Mouse (Mus musculus): Measurements from ENCODE around the gene Krtcap2.

Krtcap2 gene

GRCm38 (mm10) chr3:89246261-89247100, 715 bp downstream of the Krtcap2 start, which contains the start of gene Trim46:
TSS of gene Trim46 (minus strand) at chr3:89246309.
- DNase-seq (ENCODE audit: low read depth, low spot score) = peak; percentile 94

DNA sequence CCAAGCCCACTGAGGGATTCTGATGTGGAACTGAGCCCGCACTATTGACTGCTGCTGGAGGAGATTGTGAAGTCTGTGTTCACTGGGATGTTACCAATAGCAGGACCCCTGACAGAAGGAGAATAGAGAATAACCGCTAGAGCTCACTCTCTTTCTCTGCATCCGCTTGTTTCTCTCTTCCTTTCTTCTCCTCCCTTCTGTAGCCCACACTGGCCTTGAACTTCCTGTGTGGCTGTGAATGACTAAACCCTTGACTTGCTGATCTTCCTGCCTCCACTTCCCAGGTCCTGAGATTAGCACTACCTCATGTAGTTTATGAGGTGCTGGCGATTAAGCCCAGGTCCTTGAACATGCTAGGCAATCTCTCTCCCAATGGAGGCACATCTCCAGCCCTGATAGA, 1.7 kb downstream of the Krtcap2 start:
- DNase-seq (ENCODE audit: low read depth, low spot score) = no peak

GRCm38 (mm10) chr3:89250435-89251040, 4.8 kb downstream of the Krtcap2 start:
- DNase-seq (ENCODE audit: low read depth, low spot score) = peak; percentile 79

GRCm38 (mm10) chr3:89251365-89251895, 5.7 kb downstream of the Krtcap2 start:
- peak; percentile 78 for DNase-seq (ENCODE audit: low read depth, low spot score)

- no peak for DNase-seq (ENCODE audit: low read depth, low spot score)
Observed at GRCm38 (mm10) chr3:89254994-89255393, 9.2 kb downstream of the Krtcap2 start.

GRCm38 (mm10) chr3:89256177-89256576, 10.4 kb downstream of the Krtcap2 start:
- no peak for DNase-seq (ENCODE audit: low read depth, low spot score)

GRCm38 (mm10) chr3:89259076-89259475, 13.3 kb downstream of the Krtcap2 start, which contains the start of gene Dpm3:
TSS of gene Dpm3 (plus strand) at chr3:89259358.
- peak; percentile 41 for DNase-seq (ENCODE audit: low read depth, low spot score)

- DNase-seq (ENCODE audit: low read depth, low spot score) = no peak
Observed at GRCm38 (mm10) chr3:89260211-89260610, 14.4 kb downstream of the Krtcap2 start.

DNA sequence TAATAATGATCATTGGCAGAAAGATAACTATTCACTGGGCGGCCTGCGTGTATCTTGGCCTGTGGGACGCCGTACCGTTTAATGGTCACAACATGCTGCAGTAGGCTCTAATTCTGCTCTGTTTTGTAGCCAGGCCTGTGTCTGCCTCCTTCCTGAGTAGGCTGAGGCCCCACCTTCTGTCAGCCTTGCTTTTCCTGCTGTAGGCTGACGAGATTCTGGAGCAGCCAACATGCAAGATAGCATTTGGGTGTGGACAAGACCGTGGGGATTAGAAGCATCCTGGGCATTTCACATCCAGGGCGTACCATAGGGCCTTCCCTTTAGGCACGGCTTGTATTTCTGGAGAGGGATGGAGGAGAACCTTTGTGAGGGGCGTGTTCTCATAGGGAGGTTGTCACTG, 16.7 kb downstream of the Krtcap2 start:
- DNase-seq (ENCODE audit: low read depth, low spot score) = no peak

DNA sequence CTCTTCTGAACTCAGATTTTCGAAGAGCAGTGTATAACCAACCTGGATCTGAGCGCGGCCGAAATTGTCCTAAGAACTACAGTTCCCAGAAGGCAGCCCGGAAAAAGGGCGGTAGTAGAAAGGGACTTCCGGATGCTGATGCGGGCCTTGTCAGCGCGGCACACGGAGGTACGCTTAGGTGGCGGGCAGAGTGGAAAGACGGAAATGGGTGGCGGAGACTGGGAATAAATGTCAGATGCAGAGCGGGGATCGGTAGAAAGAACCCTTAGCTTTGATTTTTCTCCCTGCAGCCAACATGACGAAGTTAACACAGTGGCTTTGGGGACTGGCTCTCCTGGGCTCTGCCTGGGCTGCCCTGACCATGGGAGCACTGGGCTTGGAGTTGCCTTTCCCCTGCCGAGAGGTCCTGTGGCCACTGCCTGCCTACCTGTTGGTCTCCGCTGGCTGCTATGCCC, 20.7 kb downstream of the Krtcap2 start:
- peak; percentile 85 for DNase-seq (ENCODE audit: low read depth, low spot score)

GRCm38 (mm10) chr3:89268916-89269315, 23.1 kb downstream of the Krtcap2 start:
- no peak for DNase-seq (ENCODE audit: low read depth, low spot score)

- DNase-seq (ENCODE audit: low read depth, low spot score) = peak; percentile 36
Observed at GRCm38 (mm10) chr3:89270051-89270755, 24.4 kb downstream of the Krtcap2 start, which contains the start of gene Slc50a1. TSS of gene Slc50a1 (minus strand) at chr3:89270570.

GRCm38 (mm10) chr3:89270891-89271290, 25.1 kb downstream of the Krtcap2 start:
- DNase-seq (ENCODE audit: low read depth, low spot score) = no peak

DNA sequence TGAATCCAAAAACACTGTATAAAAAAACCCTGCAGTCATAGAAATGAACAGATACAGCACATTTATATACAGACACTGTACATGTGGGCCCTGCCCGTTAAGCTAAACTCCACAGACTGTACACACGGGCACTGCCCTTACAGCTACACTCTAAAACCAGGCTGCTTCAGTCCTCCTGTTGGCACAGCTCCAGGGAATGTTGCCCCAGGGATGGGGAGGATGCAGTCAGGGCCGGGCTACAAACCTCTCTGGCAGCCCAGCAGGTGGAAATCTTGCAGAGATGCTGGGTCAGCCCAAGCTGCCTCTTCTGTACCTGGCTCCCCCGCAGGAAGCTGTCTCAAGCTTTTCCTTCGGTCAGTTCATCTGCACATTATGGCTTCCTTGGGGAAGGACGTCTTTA, 26.0 kb downstream of the Krtcap2 start:
- DNase-seq (ENCODE audit: low read depth, low spot score) = no peak

DNA sequence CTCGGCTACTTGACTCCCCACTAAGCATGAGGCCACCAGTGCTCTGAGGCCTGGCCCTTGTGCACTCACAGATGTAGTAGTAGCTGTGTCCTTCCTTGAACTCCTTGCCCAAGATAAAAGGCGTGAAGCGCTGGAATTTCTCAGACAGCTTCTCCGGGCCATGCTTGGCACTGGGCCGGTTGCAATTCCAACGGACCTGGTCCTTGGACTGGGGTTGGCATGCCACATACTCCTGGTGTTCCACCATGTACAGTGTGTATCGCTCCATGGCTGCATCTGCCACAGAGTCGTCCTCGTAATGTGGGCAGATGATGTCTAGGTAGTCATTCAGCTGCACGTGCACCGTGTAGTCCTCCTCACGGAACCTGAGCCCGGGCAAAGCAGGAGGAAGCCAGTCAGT, 30.3 kb downstream of the Krtcap2 start:
- DNase-seq (ENCODE audit: low read depth, low spot score) = no peak

DNA sequence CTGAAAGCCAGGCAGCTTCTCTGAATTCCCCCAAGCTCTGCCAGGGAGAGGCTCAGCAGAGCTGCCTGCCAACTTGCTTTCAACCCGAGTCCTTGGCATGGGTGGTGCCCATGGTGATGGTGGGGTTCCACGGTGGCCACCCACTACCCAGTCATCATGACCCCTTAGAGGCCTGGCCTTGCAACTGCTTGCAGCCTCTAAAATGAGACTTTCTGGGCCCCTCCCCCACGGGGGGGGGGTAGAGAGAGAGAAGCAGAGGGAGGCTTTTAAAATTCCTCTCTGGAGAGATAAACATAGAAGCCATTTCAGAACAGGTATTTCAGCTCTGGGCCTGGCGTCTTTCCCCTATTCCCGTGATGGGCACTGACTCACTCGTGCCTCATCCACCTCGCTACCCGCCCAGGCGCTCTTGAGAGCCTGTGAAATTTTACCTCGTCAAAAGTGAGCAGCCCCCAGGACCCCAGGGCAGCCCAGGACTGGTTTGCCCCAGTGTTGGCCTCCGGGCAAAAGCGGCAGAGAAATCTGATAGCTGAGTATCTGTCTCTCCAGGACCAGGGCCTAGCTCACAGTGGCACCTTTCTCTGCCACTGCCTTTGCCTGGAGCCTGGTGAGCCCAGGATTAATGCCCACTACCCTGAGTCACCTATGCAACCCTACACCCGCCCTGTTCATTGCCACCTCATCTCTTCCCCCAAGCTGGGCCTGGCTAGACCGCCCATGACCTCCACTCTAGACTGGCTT, 31.7 kb downstream of the Krtcap2 start:
- DNase-seq (ENCODE audit: low read depth, low spot score) = no peak

DNA sequence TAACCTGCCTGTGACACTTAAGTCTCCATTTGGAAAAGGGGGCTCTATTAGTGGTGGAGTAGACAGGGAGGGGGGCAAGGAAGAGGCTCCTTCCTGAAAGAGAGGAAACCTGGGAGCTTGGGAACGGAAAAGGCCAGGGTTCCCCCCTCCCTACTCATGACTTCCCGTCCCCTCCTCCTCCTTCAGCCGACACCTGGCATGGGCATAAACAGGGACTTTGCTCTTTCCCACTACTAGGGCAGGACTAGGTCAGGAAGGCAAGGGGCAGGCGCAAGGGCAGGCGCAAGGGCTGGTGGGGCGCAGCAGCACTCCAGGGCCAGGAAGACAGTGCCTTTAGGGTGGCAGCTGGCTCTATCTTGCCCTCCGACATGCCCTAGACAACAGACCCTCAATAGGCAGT, 32.3 kb downstream of the Krtcap2 start:
- no peak for DNase-seq (ENCODE audit: low read depth, low spot score)

DNA sequence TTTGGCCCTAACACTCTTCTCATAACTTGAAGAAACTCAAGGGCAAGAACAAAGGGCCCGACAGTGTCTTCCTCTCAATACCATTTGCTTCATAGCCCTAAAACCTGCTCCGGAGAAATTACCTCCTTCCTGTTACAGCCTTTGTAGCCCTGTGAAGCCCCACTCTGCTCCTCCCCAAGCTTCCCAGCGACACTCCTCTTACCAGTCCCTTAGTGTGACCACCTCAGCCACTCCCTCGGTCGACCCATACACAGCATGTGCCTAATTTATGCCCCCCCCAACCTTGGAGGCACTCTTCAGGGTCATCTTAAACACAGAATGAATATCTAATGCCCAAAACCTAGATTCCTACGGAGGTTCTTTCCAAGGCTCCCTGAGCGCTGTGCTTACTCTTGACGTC, 32.9 kb downstream of the Krtcap2 start:
- no peak for DNase-seq (ENCODE audit: low read depth, low spot score)

- peak; percentile 78 for DNase-seq (ENCODE audit: low read depth, low spot score)
Observed at GRCm38 (mm10) chr3:89279153-89279890, 33.6 kb downstream of the Krtcap2 start.

DNA sequence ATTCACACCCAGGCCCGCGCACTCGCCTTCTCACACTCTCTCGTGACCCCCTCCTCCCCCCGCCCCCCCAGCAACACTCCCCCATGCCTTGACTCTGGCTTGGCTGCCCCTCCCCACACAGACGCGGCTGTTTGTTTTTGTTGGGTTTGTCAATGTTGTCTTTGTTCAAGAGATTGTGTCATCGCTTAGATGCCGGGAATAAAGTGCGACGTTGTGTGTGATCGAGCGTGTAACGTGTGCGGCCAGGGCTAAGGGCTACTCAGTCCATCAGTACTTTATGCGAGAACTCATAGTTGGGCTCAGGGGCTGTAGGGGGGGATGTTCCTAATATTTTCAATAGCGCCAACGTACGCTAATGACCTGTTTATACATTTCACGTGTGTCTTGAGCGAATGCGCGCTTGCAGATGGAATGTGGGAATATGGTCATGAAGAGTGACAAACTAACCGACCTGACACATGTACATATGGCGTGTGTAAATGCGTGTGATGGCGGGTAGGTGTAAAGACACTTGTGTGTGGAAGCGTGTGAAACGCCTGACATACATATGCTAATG, 34.4 kb downstream of the Krtcap2 start:
- DNase-seq (ENCODE audit: low read depth, low spot score) = no peak

Data from ES-CJ7 (cell line).